Mouse (Mus musculus) G1E (cell line): ENCODE results near the gene Kdm2b. TPM values are rescaled to one million over a fixed set of nuclear protein-coding genes. Genes with fewer than 3 reads are reported as not detected.

ENCODE experiments used
- ATAC-seq: 2 replicates; pipeline ENCODE4 v1.8.0; 2016; ENCODE audit warnings: mild to moderate bottlenecking; ENCODE audit not compliant: insufficient number of reproducible peaks, poor library complexity, low FRiP score, severe bottlenecking; ENCODE audit errors: extremely low read depth
- DNase-seq: peaks from one replicate; pipeline ENCODE4 v3.0.0; 2012; ENCODE audit warnings: low spot score
- H3K27me3 ChIP-seq: 2 replicates; pipeline ENCODE4 v1.6.1; 2012; ENCODE audit warnings: mild to moderate bottlenecking, low read length, inconsistent platforms; ENCODE audit not compliant: insufficient read depth
- H3K36me3 ChIP-seq: replicated peaks from 2 replicates; pipeline ENCODE3; 2012; ENCODE audit warnings: mild to moderate bottlenecking, inconsistent platforms
- H3K4me1 ChIP-seq: 2 replicates; pipeline ENCODE4 v1.6.1; 2012; ENCODE audit warnings: low read depth, low read length, inconsistent platforms, mixed read lengths; ENCODE audit not compliant: insufficient read depth
- H3K4me3 ChIP-seq: 2 replicates; pipeline ENCODE4 v1.5.1; 2012; ENCODE audit warnings: low read depth, mild to moderate bottlenecking, inconsistent platforms, low read length, moderate library complexity, mixed read lengths
- H3K9me3 ChIP-seq: replicated peaks from 2 replicates; pipeline ENCODE4 v1.6.1; 2012; ENCODE audit warnings: inconsistent platforms
- CTCF ChIP-seq: IDR thresholded peaks from 2 replicates; pipeline ENCODE4 v1.5.1; 2012; ENCODE audit warnings: low read depth, low read length, inconsistent platforms, mixed read lengths
- GATA1 ChIP-seq: IDR thresholded peaks from 2 replicates; pipeline ENCODE4 v1.6.1; 2012; ENCODE audit warnings: borderline replicate concordance, low read length, inconsistent platforms, mixed read lengths
- GATA2 ChIP-seq: IDR thresholded peaks from 2 replicates; pipeline ENCODE4 v1.6.1; 2012; ENCODE audit warnings: low read depth, low read length, inconsistent platforms, borderline replicate concordance
- POLR2AphosphoS5 ChIP-seq: IDR thresholded peaks from 2 replicates; pipeline ENCODE4 v1.6.1; 2012; ENCODE audit warnings: low read depth, low read length, inconsistent platforms; ENCODE audit not compliant: insufficient replicate concordance
- TAL1 ChIP-seq: conservative IDR thresholded peaks from 2 replicates; pipeline ENCODE4 v1.6.1; 2012; ENCODE audit warnings: low read depth, low read length, inconsistent platforms, mixed read lengths
- polyA plus RNA-seq: library from polyadenylated mRNA; stranded (reverse); fragments of >175 nt; gene quantifications from 2 replicates; pipeline ENCODE4 v1.2.3, GENCODE M21; 2012
- total RNA-seq, 2 experiments: library from RNA; stranded (forward) in 1 of 2; stranded (reverse) in 1 of 2; fragments of 200-1000 nt in 1 of 2; fragments of >200 nt in 1 of 2; fragmentation: Nextera tagmentation in 1 of 2; gene quantifications; 2 replicates each; pipeline ENCODE4 v1.2.3; 2014 to 2017

Gene Kdm2b
- total and polyA plus RNA-seq, 3 experiments = 17.5 to 38.4 (median 27.0) TPM

DNA sequence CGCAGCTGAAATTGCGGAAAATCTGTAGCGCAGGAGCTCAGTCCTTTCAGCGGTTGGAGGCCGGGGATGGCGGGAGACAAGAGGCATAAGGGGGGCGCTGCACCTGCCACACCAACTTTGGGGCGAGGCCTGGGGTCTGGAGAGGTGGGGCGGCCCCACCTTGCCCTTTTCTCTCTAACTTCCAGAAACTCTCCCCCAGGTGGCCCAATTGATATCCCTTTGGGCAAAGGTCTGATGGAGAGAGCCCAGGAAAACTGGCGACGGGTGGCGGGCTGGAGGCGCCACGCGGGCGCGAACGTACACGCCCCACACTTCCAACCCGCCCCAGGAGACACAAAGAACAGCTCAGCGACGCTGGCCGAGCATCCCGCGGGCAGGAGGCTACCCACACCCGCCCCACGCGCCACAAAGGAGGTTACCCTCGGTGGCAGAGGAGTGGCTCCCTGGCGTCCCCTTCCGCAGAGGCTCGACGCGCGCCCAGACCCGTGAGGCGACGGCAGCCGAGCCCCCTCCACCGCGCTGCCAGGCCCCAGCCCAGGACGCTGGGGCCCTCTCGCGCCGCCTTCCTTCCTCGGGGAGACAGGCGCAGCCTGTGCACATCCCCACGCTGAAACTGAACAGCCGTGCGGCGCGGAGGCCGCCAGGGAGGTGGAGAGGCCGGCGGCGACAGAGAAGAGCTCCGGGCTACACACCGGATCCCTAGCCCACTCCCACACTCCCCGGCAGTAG is 37.5 kb downstream of the Kdm2b start:
- H3K9me3 ChIP-seq = no peaks in the 10 kb centered on the region
- peaks cover 6% of the 10 kb centered on the region for H3K4me1 ChIP-seq
- H3K27me3 ChIP-seq = no peaks in the 10 kb centered on the region
- no peak overlapping the region for H3K4me3 ChIP-seq
- no peak for TF ChIP-seq GATA2
- no peak for TF ChIP-seq CTCF
- no peak for TF ChIP-seq POLR2AphosphoS5
- TF ChIP-seq GATA1 = no peak
- TF ChIP-seq TAL1 = no peak
- DNase-seq = no peak
- peaks cover 70% of the 10 kb centered on the region for H3K36me3 ChIP-seq
- ATAC-seq = no peak

DNA sequence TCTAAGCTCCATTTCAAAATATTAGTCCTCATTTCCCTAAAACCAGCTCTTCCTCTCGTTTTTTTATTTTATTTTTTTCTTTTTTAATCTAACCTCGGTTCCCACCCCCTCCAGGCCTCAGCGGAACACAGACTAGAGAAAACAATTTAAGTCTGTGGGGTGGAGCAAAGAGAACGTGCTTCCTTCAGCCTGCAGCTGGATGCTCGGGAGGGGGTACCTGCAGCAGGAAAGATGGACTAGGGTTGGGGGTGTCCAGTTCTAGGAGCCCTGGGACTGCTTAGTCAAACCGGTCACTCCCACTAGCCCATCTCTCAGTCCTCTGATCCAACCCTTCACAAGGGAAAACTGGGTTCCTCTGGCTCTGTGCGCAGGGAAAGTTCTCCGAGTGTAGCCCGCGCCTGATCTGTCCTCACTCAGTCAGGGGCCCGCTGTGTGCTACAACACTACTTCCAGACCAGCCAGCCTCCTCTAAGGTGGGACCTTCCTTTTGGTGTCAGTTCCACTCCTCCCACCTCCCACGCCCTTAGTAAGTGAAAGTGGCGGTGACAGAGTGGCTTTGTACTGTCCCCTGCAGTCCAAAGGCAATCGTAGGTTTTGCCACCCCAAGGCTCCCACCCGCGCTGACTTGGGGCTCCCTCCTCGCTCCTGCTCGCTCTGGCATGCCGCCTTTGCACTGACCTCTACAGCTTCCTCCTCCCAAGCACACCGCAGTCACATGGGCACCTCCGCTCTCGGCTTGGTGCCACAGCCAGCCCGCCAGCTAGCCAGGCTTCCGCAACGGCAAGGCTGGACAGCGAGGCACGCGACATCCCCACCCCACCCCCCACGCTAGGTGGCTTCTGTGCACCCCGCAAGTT is 38.3 kb downstream of the Kdm2b start:
- Histone ChIP-seq H3K27me3 (no peaks in the 10 kb centered on the region), H3K9me3 (no peaks in the 10 kb centered on the region)

DNA sequence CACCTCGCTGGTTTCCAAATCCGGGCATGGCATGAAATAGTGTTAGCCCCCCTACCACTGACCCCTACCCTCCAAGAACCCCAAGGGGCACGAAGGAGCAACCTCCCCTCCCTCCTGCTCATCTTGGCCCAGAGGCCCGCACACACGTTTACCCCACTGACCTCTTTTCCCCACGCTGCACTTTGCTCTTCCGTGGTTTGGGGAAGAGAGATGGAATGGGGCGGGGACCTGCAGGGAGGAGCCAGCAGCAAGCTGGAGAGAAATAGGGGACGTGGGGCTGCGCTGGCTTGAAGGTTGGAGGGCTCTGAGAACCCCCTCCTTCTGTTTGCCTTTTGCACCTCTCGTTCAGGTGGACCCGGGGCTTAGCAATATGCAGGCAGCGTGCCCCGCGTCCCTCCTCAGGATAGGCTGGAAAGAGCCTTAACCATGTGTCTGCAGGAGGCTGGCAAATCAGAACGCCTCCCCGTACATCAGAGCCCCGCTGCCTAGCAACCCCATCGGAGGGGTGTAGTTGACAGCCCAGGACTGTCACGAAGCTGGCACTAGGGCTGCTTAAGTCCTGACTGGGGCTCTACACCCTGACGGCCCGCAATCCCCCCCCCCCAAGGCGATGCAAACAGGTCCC is 39.2 kb downstream of the Kdm2b start:
- no peak overlapping the region for H3K4me3 ChIP-seq
- no peak for ATAC-seq
- TF ChIP-seq GATA1 (no peak), POLR2AphosphoS5 (no peak), TAL1 (no peak), CTCF (no peak), GATA2 (no peak)
- no peak for DNase-seq
- no peaks in the 10 kb centered on the region for H3K9me3 ChIP-seq
- peaks cover 6% of the 10 kb centered on the region for H3K4me1 ChIP-seq
- peaks cover 69% of the 10 kb centered on the region for H3K36me3 ChIP-seq
- H3K27me3 ChIP-seq = no peaks in the 10 kb centered on the region

More for the DNA sequence above, 38.3 kb downstream of the Kdm2b start:
- TF ChIP-seq GATA2 = no peak
- Histone ChIP-seq H3K4me3 (no peak overlapping the region), H3K36me3 (peaks cover 71% of the 10 kb centered on the region), H3K4me1 (peaks cover 6% of the 10 kb centered on the region)
- ATAC-seq (no peak), DNase-seq (no peak)

DNA sequence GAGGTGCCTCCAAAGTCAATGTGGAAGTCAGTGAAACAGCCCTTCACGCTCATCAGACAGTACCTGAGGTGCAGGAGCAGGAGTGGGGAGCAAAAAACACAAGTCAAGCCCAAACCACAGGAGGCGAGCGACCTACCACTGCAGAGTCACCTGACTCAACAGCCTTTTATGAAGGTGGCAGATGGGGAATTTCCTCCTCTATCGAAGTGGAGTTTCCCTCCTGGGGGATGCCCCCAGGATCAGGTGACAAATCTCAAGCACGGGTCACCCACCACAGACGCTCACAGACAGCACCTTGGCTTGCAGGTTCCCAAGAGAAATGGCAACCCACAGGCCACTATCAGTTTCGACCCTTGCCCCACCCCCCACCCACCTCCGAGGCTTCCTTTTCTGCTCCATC is 40.5 kb downstream of the Kdm2b start:
- no peaks in the 10 kb centered on the region for H3K27me3 ChIP-seq
- DNase-seq (no peak), ATAC-seq (no peak)
- peaks cover 6% of the 10 kb centered on the region for H3K4me1 ChIP-seq
- TF ChIP-seq GATA1 = no peak
- no peak for TF ChIP-seq CTCF
- TF ChIP-seq GATA2 = no peak
- no peak for TF ChIP-seq TAL1
- TF ChIP-seq POLR2AphosphoS5 = no peak
- no peaks in the 10 kb centered on the region for H3K9me3 ChIP-seq
- no peak overlapping the region for H3K4me3 ChIP-seq
- peaks cover 71% of the 10 kb centered on the region for H3K36me3 ChIP-seq

DNA sequence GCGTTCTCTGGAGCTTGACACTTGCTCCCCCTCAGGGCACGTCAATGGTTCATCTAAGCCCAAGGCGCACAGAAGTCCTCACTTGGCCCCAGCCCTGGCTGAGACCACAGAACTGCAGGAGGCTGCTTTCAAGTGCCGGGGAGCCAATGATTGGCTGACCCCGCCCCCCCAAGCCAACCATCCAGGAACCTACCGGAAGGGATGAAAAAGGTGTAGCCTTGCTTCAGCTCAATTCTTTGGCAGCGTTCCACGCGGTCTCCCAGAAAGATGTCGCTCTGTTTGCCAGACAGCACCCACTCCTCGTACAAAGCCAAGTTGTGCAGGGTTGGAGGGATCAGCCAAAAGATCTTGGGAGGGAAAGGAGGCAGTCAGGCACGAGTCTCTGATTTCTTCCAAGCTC is 42.1 kb downstream of the Kdm2b start:
- Histone ChIP-seq H3K36me3 (peaks cover 81% of the 10 kb centered on the region), H3K9me3 (no peaks in the 10 kb centered on the region), H3K4me1 (peaks cover 6% of the 10 kb centered on the region), H3K27me3 (no peaks in the 10 kb centered on the region), H3K4me3 (no peak overlapping the region)
- ATAC-seq = no peak
- no peak for TF ChIP-seq CTCF
- no peak for TF ChIP-seq TAL1
- no peak for TF ChIP-seq GATA1
- TF ChIP-seq POLR2AphosphoS5 = no peak
- no peak for TF ChIP-seq GATA2
- no peak for DNase-seq

DNA sequence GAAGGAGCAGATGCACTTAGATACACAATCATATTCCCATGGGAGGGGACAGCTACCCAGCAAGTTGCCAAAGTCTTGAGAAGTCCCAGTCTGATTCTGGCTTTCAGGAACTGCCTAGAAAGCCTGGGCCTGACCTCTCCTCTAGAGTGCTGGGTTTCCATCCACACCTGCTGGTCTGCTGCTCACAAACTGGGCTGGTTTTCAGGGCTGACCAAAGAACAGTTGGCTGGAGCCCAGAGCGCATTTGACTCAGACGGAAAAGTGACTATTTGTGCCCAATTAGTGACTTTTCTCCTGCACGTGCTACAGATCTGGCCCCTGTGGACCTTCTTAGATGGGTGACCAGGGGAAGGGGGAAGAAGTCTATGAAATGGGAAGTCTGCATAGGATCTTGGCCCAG is 50.9 kb downstream of the Kdm2b start:
- no peak overlapping the region for H3K4me3 ChIP-seq
- H3K9me3 ChIP-seq = no peaks in the 10 kb centered on the region
- DNase-seq (no peak), ATAC-seq (no peak)
- H3K36me3 ChIP-seq = peaks cover 81% of the 10 kb centered on the region
- H3K4me1 ChIP-seq = no peaks in the 10 kb centered on the region
- TF ChIP-seq CTCF (no peak), GATA1 (no peak), TAL1 (no peak), GATA2 (no peak), POLR2AphosphoS5 (no peak)
- H3K27me3 ChIP-seq = no peaks in the 10 kb centered on the region
